Mouse (Mus musculus) neural tube, embryonic 14.5 days (tissue): Measurements from ENCODE around the gene Wdr4. TPM values are rescaled to one million over a fixed set of nuclear protein-coding genes. Genes with fewer than 3 reads are reported as not detected.
A peak's percentile ranks its signal among the peaks of the same experiment; 100 is the strongest.

Experiments
- ATAC-seq: fragments of 200-750 bp; cut with Nextera tagmentation; 2 replicates; pipeline ENCODE4 v1.8.0; 2017; ENCODE audit warnings: low read depth, mild to moderate bottlenecking, moderate TSS enrichment, moderate library complexity
- H3K27ac ChIP-seq: fragments of 300-500 bp; sonication (generic); 2 replicates; pipeline ENCODE4 v1.5.1; 2014; ENCODE audit warnings: low read depth, mild to moderate bottlenecking, control low read depth, low read length, moderate library complexity, mixed read lengths
- H3K27me3 ChIP-seq: fragments of 300-500 bp; sonication (generic); 2 replicates; pipeline ENCODE4 v1.6.1; 2014; ENCODE audit warnings: low read length; ENCODE audit not compliant: control insufficient read depth, insufficient read depth
- H3K36me3 ChIP-seq: fragments of 300-500 bp; sonication (generic); 2 replicates; pipeline ENCODE4 v1.6.1; 2014; ENCODE audit warnings: low read length, mixed read lengths; ENCODE audit not compliant: control insufficient read depth, insufficient read depth
- H3K4me1 ChIP-seq: fragments of 300-500 bp; sonication (generic); 2 replicates; pipeline ENCODE4 v1.6.1; 2014; ENCODE audit warnings: low read length; ENCODE audit not compliant: control insufficient read depth, insufficient read depth
- H3K4me2 ChIP-seq: fragments of 300-500 bp; sonication (generic); 2 replicates; pipeline ENCODE4 v1.6.1; 2014; ENCODE audit warnings: mild to moderate bottlenecking, low read depth, low read length, control low read depth
- H3K4me3 ChIP-seq: fragments of 300-500 bp; sonication (generic); 2 replicates; pipeline ENCODE4 v1.5.1; 2014; ENCODE audit warnings: low read depth, low read length, control low read depth, mixed read lengths
- H3K9ac ChIP-seq: fragments of 300-500 bp; sonication (generic); replicated peaks from 2 replicates; pipeline ENCODE4 v1.6.1; 2014; ENCODE audit warnings: low read depth, mild to moderate bottlenecking, control low read depth, low read length, mixed read lengths
- H3K9me3 ChIP-seq: fragments of 300-500 bp; sonication (generic); 2 replicates; pipeline ENCODE4 v1.6.1; 2016; ENCODE audit warnings: low read length; ENCODE audit not compliant: control insufficient read depth
- WGBS: fragments of 180-500 bp; shearing (Covaris S2); extraction: QIAGEN DNeasy Blood & Tissue Kit; methylation state at CpG from one replicate; pipeline ENCODE4 v1.1.7; 2014; 5-methylcytosine and 5-hydroxymethylcytosine counted together
- polyA plus RNA-seq: library from polyadenylated mRNA; unstranded; fragments of >200 nt; fragmentation: Nextera tagmentation; extraction: Ambion mirVana; gene quantifications from 2 replicates; pipeline ENCODE4 v1.2.1, GENCODE M21; 2014

Gene Wdr4
- polyA plus RNA-seq, 1 experiment from 2014 or later = 29.9 TPM

DNA sequence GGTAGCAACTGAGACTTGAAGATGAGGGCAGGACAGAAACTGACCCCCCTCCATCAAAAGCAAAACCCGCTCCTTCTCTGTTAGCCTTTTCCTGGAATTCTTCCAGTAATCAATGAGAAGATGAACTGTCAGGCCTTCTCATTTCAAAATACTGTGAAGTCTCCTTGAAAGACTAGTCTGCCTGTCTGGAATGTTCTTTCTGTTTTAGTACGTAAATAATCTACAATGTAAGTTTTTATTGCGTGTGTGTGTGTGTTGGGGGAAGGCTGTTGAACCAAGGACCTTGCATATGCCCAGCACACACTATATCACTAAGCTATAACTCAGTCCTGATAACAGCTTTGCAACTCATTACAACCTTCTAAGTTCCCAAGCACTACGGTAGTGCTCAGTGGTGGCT lies 5.3 kb upstream of the Wdr4 start:
- Histone ChIP-seq H3K4me3 (no peak overlapping the region), H3K4me2 (no peak overlapping the region), H3K9ac (no peak overlapping the region), H3K9me3 (no peaks in the 10 kb centered on the region), H3K27me3 (no peaks in the 10 kb centered on the region), H3K27ac (no peak overlapping the region), H3K36me3 (peaks cover 23% of the 10 kb centered on the region), H3K4me1 (peaks cover 11% of the 10 kb centered on the region)
- 95% methylated on average over 4 of the region's 4 CpGs for WGBS
- ATAC-seq = no peak

DNA sequence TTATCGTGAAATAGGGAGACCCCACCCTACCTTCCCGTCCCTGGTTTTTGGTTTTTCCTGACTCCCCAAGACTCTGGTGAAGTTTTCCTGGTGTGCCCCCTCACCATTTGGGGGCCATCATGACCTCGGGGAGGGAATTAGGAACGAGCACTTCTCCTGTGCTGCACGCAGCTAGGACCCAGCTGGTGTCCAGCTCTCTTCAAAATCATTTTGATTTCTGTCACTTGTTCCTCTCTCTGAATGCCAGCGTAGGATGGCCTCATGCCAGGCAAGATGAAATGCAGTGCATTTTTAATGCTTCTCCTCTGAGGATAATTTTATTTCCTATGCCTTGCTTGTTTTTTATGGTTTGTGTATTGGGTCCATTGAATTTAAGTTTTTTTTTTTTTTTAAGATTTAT lies 2.2 kb upstream of the Wdr4 start:
- H3K4me2 ChIP-seq = peak overlapping the region; percentile 9; the same call in 1 of the 2 replicates
- peak overlapping the region; percentile 12; the same call in 1 of the 2 replicates for H3K27ac ChIP-seq
- ATAC-seq = no peak

DNA sequence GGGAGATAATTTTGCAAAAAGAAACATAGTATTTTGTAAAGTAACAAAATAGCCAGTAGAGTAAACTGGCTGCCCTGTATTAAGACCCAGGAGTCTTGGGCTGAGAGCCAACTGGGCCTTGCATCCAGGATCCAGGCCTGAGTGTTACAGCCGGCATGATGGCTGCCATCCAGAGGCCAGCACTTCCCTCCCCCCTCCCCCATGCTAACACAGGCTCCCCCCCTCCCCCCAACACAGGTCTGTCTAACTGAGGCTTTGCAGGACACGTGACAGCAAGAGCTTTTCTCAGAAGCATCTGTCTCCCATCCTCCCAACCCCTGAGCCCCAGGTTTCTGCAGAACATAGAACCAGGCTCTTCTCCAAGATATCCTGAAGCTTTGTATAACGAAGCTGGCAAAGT lies 1.1 kb upstream of the Wdr4 start:
- no peaks in the 10 kb centered on the region for H3K36me3 ChIP-seq
- ATAC-seq = peak; percentile 9; the same call in 1 of the 2 replicates
- H3K9ac ChIP-seq = peak overlapping the region; percentile 26; the same call in 1 of the 2 replicates
- peaks cover 11% of the 10 kb centered on the region for H3K4me1 ChIP-seq
- H3K4me2 ChIP-seq = peak overlapping the region; percentile 78
- WGBS = 19% methylated on average over 3 of the region's 3 CpGs
- no peaks in the 10 kb centered on the region for H3K27me3 ChIP-seq
- no peak overlapping the region for H3K27ac ChIP-seq
- peak overlapping the region; percentile 76 for H3K4me3 ChIP-seq
- no peaks in the 10 kb centered on the region for H3K9me3 ChIP-seq

More for the DNA sequence above, 2.2 kb upstream of the Wdr4 start:
- Histone ChIP-seq H3K36me3 (no peaks in the 10 kb centered on the region), H3K9me3 (no peaks in the 10 kb centered on the region), H3K4me3 (no peak overlapping the region), H3K27me3 (no peaks in the 10 kb centered on the region), H3K4me1 (peaks cover 11% of the 10 kb centered on the region), H3K9ac (no peak overlapping the region)
- WGBS = 63% methylated on average over 6 of the region's 6 CpGs

DNA sequence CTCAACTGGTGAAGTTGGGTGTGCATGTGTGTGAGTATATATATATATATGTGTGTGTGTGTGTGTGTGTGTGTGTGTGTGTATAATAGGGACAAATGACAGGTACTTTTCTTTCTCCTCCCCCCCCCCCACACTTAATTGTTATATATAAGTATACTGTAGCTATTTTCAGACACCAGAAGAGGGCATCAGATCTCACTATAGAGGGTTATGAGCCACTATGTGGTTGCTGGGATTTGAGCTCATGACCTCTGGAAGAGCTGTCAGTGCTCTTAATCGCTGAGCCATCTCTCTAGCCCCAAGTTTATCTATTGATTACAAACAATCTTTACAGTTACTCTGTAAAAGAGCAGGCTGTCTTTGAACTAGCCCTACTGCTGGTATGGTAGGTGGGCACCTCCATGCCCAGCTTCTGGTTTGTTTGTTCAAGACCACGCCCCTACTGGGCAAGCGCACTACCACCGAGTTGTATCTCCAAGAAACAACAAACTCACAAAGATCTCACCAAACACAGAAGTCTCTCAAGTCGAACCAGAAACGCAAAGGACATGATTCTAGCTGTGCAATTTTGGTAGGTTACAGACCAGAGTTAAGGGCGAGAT lies 335 bp downstream of the Wdr4 start:
- peak overlapping the region; percentile 78 for H3K4me2 ChIP-seq
- ATAC-seq = peak; percentile 62
- H3K9me3 ChIP-seq = no peaks in the 10 kb centered on the region
- H3K36me3 ChIP-seq = no peaks in the 10 kb centered on the region
- no peak overlapping the region for H3K27ac ChIP-seq
- H3K4me3 ChIP-seq = peak overlapping the region; percentile 76
- 6% methylated on average over 7 of the region's 7 CpGs for WGBS
- H3K4me1 ChIP-seq = peaks cover 11% of the 10 kb centered on the region
- no peak overlapping the region for H3K9ac ChIP-seq
- H3K27me3 ChIP-seq = no peaks in the 10 kb centered on the region

DNA sequence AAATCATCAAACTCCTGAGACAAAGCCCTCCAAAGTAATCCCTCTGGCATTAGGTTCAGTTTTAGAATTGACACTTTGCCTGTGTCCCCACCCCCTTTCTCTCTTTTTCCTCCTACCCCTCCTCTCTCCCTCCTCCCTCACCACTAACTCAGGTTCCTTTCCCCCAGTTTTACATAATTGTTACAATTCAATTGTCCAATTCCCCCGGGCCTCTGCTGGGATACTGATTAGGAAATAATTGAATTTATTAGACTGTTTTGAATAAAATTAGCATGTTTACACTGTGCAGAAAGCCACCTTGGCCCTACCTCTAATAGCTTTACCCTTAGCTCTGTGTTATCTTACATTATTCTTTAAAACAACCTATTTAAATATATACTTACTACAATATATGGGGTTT lies 5.1 kb downstream of the Wdr4 start:
- H3K4me1 ChIP-seq = peaks cover 12% of the 10 kb centered on the region
- no peaks in the 10 kb centered on the region for H3K27me3 ChIP-seq
- no peaks in the 10 kb centered on the region for H3K9me3 ChIP-seq
- H3K9ac ChIP-seq = no peak overlapping the region
- H3K27ac ChIP-seq = no peak overlapping the region
- no peak for ATAC-seq
- H3K4me2 ChIP-seq = no peak overlapping the region
- H3K4me3 ChIP-seq = no peak overlapping the region
- H3K36me3 ChIP-seq = 0 out of 2 replicates have a peak, but pooled peaks cover 1% of the 10 kb centered on the region
- WGBS = 55% methylated on average over 1 of the region's 1 CpGs

DNA sequence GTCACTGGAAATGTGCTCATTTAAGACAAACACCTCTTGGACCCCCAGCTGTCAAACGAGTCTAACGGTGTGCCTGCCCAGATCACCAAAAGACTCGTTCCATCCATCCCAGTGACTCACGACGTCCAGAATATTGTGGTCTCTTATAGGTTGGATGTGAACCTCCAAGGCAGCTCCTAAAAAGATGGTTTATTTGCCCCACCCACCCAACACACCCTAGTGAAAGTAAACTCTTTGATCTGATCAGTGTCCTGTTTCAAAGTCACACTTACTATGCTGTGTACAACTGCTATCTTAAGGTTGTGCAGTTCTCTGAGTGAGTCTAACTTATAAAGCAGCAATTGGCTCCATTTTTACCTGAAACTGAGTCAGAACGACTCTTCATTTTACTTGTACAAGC lies 7.2 kb downstream of the Wdr4 start:
- ATAC-seq = peak; percentile 13; the same call in 1 of the 2 replicates
- Histone ChIP-seq H3K4me2 (peak overlapping the region; percentile 79), H3K36me3 (peaks cover 14% of the 10 kb centered on the region; the same call in 1 of the 2 replicates), H3K9me3 (no peaks in the 10 kb centered on the region), H3K9ac (peak overlapping the region; percentile 65), H3K27me3 (no peaks in the 10 kb centered on the region), H3K27ac (peak overlapping the region; percentile 78), H3K4me1 (peaks cover 12% of the 10 kb centered on the region), H3K4me3 (peak overlapping the region; percentile 83)
- 20% methylated on average over 6 of the region's 6 CpGs for WGBS

DNA sequence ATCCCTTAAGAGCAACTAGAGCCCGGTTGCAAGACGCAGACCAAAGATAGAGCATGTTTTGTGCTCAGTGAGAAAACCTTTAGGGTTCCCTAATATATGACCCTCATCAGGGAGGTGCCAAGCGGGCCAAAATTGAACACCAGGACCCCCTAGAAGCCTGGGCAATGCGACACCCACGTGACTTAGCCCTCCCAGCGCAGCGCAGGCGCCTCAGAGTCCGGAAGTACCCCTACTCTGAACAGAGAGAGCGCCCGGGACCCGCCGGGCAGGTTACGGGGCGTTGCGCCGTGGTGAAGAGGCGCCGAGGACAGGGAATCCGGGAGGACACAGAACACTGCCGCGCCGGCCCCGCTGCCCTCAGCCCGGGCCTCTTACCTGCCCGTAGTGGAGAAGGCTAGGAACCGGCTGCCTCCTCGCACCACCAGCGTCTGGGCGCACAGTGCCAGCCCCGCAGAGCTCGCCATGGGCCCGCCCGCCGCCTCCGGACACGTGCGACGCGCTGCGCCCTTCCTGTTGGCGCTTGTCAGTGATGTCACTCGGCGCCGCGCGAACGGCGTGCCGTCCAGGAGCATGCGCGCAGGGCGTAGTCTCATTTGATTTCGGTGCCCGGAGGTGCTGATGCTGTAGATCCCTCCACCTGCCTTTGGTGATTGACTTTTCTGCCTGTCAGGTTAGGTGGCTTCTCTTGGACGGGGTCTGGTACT lies 7.8 kb downstream of the Wdr4 start:
- Histone ChIP-seq H3K36me3 (peaks cover 14% of the 10 kb centered on the region; the same call in 1 of the 2 replicates), H3K4me2 (peak overlapping the region; percentile 79), H3K4me3 (peak overlapping the region; percentile 83), H3K27ac (peak overlapping the region; percentile 78), H3K9ac (peak overlapping the region; percentile 65), H3K27me3 (no peaks in the 10 kb centered on the region), H3K4me1 (peaks cover 12% of the 10 kb centered on the region), H3K9me3 (no peaks in the 10 kb centered on the region)
- ATAC-seq = peak; percentile 95
- 0% methylated on average over 51 of the region's 56 CpGs for WGBS

DNA sequence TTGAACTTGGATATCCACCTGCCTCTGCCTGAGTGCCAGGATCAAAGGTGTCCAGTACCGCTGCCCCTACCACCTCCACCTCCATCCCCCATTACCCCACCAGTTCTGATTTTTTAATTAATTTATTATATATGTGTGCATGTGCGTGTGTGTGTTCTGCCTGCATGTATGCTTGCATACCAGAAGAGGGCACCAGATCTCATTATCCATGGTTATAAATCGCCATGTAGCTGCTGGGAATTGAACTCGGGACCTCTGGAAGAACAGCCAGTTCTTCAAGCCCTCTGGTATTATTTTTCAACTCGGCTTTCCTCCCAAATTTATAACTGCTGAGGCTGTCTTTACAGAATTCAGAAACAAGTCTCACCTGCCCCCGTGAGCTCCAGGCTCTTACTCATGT lies 8.8 kb downstream of the Wdr4 start:
- peak overlapping the region; percentile 83; the same call in 1 of the 2 replicates for H3K4me3 ChIP-seq
- ATAC-seq = no peak
- H3K36me3 ChIP-seq = peaks cover 14% of the 10 kb centered on the region
- H3K27me3 ChIP-seq = no peaks in the 10 kb centered on the region
- H3K4me2 ChIP-seq = peak overlapping the region; percentile 79
- no peaks in the 10 kb centered on the region for H3K9me3 ChIP-seq
- no peak overlapping the region for H3K9ac ChIP-seq
- H3K4me1 ChIP-seq = peaks cover 12% of the 10 kb centered on the region
- H3K27ac ChIP-seq = no peak overlapping the region
- WGBS = 98% methylated on average over 6 of the region's 6 CpGs

DNA sequence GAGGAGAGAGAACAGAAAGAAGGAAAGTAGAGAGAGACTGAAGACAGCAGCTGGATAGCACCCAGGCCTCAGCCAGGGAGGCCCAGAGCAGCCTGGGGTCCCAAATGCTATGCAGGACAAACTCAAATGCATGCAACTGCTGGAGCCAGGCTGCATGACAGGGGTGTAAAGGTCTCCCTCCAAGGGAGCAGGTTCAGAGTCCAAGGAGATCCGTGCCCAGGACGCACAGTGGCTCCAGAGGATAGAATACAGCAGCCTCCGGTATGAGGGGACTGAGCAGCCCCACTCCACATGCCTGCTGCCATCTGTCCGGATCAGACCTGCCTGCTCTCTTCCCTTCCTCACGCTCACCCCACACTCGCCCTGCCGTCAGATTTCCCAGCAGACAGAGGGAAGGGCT lies 13.5 kb downstream of the Wdr4 start:
- Histone ChIP-seq H3K4me2 (no peak overlapping the region), H3K36me3 (peaks cover 33% of the 10 kb centered on the region), H3K4me3 (no peak overlapping the region), H3K9ac (no peak overlapping the region), H3K27ac (no peak overlapping the region), H3K27me3 (no peaks in the 10 kb centered on the region), H3K4me1 (peaks cover 8% of the 10 kb centered on the region), H3K9me3 (no peaks in the 10 kb centered on the region)
- ATAC-seq = no peak
- 92% methylated on average over 7 of the region's 7 CpGs for WGBS
